Mouse (Mus musculus): ENCODE results near the gene Kansl1.

The Kansl1 gene

GRCm38 (mm10) chr11:104318940-104319781 is 149.5 kb downstream of the Kansl1 start:
- Histone ChIP-seq H3K36me3 (ENCODE audit: control insufficient read depth, insufficient read depth, low read length, poor library complexity, severe bottlenecking) (no peaks in the 10 kb centered on the region), H3K27me3 (ENCODE audit: control insufficient read depth, insufficient read depth, low read length, poor library complexity, severe bottlenecking) (no peaks in the 10 kb centered on the region)
- no peak for DNase-seq (ENCODE audit: low read depth, low spot score)

DNA sequence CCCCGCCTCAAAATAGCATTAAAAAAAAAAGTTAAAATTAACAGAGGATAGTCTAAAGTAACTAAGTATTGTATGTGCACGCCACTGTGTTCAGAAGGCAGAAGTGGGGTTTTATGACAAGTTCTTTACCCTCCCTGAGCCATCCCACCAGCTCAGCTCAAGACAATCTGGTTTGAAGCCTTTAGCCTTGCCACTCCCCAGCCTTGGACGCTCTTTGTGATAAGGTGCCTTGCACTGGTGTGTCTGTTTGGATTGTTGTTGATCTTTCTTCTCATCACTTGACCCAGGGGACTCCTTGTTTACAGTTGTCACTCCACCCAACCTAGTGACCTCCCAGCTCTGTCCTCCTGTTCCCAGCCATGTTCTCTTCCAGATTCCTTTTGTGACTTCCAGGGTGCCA is 151.0 kb downstream of the Kansl1 start:
- H3K27me3 ChIP-seq (ENCODE audit: control insufficient read depth, insufficient read depth, low read length, poor library complexity, severe bottlenecking): no peaks in the 10 kb centered on the region
- DNase-seq (ENCODE audit: low read depth, low spot score): no peak

GRCm38 (mm10) chr11:104316685-104317400 is 151.8 kb downstream of the Kansl1 start:
- no peak for DNase-seq (ENCODE audit: low read depth, low spot score)
- no peaks in the 10 kb centered on the region for H3K27me3 ChIP-seq (ENCODE audit: control insufficient read depth, insufficient read depth, low read length, poor library complexity, severe bottlenecking)

More for the DNA sequence above, 151.0 kb downstream of the Kansl1 start:
- H3K36me3 ChIP-seq (ENCODE audit: control insufficient read depth, insufficient read depth, low read length, poor library complexity, severe bottlenecking): no peaks in the 10 kb centered on the region

GRCm38 (mm10) chr11:104315703-104316102 is 153.0 kb downstream of the Kansl1 start:
- Histone ChIP-seq H3K36me3 (ENCODE audit: control insufficient read depth, insufficient read depth, low read length, poor library complexity, severe bottlenecking) (no peaks in the 10 kb centered on the region), H3K27me3 (ENCODE audit: control insufficient read depth, insufficient read depth, low read length, poor library complexity, severe bottlenecking) (no peaks in the 10 kb centered on the region)
- peak; percentile 92 for DNase-seq (ENCODE audit: low read depth, low spot score)

More at GRCm38 (mm10) chr11:104316685-104317400, 151.8 kb downstream of the Kansl1 start:
- no peaks in the 10 kb centered on the region for H3K36me3 ChIP-seq (ENCODE audit: control insufficient read depth, insufficient read depth, low read length, poor library complexity, severe bottlenecking)

GRCm38 (mm10) chr11:104311643-104312042 is 157.0 kb downstream of the Kansl1 start:
- DNase-seq (ENCODE audit: low read depth, low spot score): peak; percentile 48

GRCm38 (mm10) chr11:104310226-104310887 is 158.3 kb downstream of the Kansl1 start:
- no peaks in the 10 kb centered on the region for H3K36me3 ChIP-seq (ENCODE audit: control insufficient read depth, insufficient read depth, low read length, poor library complexity, severe bottlenecking)
- no peaks in the 10 kb centered on the region for H3K27me3 ChIP-seq (ENCODE audit: control insufficient read depth, insufficient read depth, low read length, poor library complexity, severe bottlenecking)
- DNase-seq (ENCODE audit: low read depth, low spot score): no peak

More at GRCm38 (mm10) chr11:104311643-104312042, 157.0 kb downstream of the Kansl1 start:
- Histone ChIP-seq H3K36me3 (ENCODE audit: control insufficient read depth, insufficient read depth, low read length, poor library complexity, severe bottlenecking) (no peaks in the 10 kb centered on the region), H3K27me3 (ENCODE audit: control insufficient read depth, insufficient read depth, low read length, poor library complexity, severe bottlenecking) (no peaks in the 10 kb centered on the region)

GRCm38 (mm10) chr11:104309377-104310225 is 159.1 kb downstream of the Kansl1 start:
- no peaks in the 10 kb centered on the region for H3K36me3 ChIP-seq (ENCODE audit: control insufficient read depth, insufficient read depth, low read length, poor library complexity, severe bottlenecking)
- no peaks in the 10 kb centered on the region for H3K27me3 ChIP-seq (ENCODE audit: control insufficient read depth, insufficient read depth, low read length, poor library complexity, severe bottlenecking)
- DNase-seq (ENCODE audit: low read depth, low spot score): no peak

DNA sequence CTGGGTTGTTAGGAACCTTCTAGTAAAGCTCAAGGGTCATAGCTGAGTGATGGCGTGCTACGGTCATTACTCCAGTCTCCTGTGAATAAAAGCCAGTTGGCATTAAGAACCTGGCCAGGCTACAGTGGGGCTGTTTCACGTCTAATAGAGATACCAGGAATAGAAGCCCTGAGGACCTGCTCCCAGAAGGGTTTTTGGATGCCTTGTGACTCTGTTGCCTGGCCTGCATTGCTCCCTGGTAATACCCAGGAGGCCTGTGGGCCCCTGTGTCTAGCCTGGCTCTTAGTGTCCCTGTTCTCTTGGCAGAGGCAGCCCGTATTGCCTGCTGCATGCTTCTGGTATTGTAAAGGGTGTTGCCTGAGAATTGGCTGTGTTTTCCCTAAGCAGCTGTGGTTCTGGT is 161.5 kb downstream of the Kansl1 start:
- H3K27me3 ChIP-seq (ENCODE audit: control insufficient read depth, insufficient read depth, low read length, poor library complexity, severe bottlenecking): no peaks in the 10 kb centered on the region
- no peak for DNase-seq (ENCODE audit: low read depth, low spot score)
- no peaks in the 10 kb centered on the region for H3K36me3 ChIP-seq (ENCODE audit: control insufficient read depth, insufficient read depth, low read length, poor library complexity, severe bottlenecking)

DNA sequence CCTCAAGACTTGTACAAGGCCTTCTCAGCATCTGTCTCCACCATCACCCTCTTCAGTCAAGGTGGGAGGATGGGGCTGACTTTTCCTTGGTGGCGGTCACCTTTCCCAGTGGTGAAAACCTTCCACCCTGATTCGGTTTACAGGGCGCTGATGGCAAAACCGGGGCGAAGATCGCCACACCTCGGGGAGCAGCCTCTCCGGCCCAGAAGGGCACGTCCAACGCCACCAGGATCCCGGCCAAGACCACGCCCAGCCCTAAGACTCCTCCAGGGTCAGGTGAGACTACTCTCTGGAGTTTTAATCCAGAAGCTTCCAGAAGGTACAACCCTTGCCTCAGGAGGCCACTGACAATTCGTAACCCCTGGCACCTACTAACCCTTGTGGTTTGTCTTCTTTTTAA is 162.2 kb downstream of the Kansl1 start:
- DNase-seq (ENCODE audit: low read depth, low spot score): no peak
- no peaks in the 10 kb centered on the region for H3K36me3 ChIP-seq (ENCODE audit: control insufficient read depth, insufficient read depth, low read length, poor library complexity, severe bottlenecking)
- H3K27me3 ChIP-seq (ENCODE audit: control insufficient read depth, insufficient read depth, low read length, poor library complexity, severe bottlenecking): no peaks in the 10 kb centered on the region

- no peaks in the 10 kb centered on the region for H3K36me3 ChIP-seq (ENCODE audit: control insufficient read depth, insufficient read depth, low read length, poor library complexity, severe bottlenecking)
- no peaks in the 10 kb centered on the region for H3K27me3 ChIP-seq (ENCODE audit: control insufficient read depth, insufficient read depth, low read length, poor library complexity, severe bottlenecking)
- no peak for DNase-seq (ENCODE audit: low read depth, low spot score)
These were observed 162.9 kb downstream of the Kansl1 start for GRCm38 (mm10) chr11:104305711-104306110.

GRCm38 (mm10) chr11:104303088-104303960 is 165.3 kb downstream of the Kansl1 start:
- Histone ChIP-seq H3K27me3 (ENCODE audit: control insufficient read depth, insufficient read depth, low read length, poor library complexity, severe bottlenecking) (no peaks in the 10 kb centered on the region), H3K36me3 (ENCODE audit: control insufficient read depth, insufficient read depth, low read length, poor library complexity, severe bottlenecking) (no peaks in the 10 kb centered on the region)
- DNase-seq (ENCODE audit: low read depth, low spot score): no peak

- DNase-seq (ENCODE audit: low read depth, low spot score): no peak
- H3K36me3 ChIP-seq (ENCODE audit: control insufficient read depth, insufficient read depth, low read length, poor library complexity, severe bottlenecking): no peaks in the 10 kb centered on the region
- H3K27me3 ChIP-seq (ENCODE audit: control insufficient read depth, insufficient read depth, low read length, poor library complexity, severe bottlenecking): no peaks in the 10 kb centered on the region
These were observed 166.0 kb downstream of the Kansl1 start for GRCm38 (mm10) chr11:104302628-104303027.

DNA sequence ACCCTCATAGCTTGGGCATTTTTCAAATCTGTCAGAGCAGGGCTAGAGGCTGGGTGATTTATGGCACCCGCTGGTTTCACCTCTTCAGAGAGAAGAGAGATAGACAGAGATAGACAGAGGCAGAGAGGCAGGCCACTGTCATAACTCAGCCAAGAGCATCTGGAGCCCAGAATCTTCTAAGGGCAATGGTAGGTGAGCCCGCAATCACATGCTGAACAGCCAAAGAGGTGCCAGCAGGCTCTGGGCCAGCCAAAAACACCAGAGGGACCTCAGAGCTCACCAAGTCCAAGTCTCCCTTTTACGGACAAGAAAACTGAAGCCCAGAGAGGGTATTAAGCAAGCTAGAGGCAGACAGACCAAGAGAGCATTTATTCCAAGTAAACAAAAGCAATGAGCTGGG is 171.0 kb downstream of the Kansl1 start:
- H3K36me3 ChIP-seq (ENCODE audit: control insufficient read depth, insufficient read depth, low read length, poor library complexity, severe bottlenecking): no peaks in the 10 kb centered on the region
- no peaks in the 10 kb centered on the region for H3K27me3 ChIP-seq (ENCODE audit: control insufficient read depth, insufficient read depth, low read length, poor library complexity, severe bottlenecking)
- DNase-seq (ENCODE audit: low read depth, low spot score): no peak

Measured in splenic B cell, adult 2 months (primary cell).